Comparison of ENCODE assay signal across 25 mouse cellular contexts in genomic region chr10:79590702-79591101, GRCm38 (mm10). TPM values are rescaled to one million over a fixed set of nuclear protein-coding genes. Genes with fewer than 3 reads are reported as not detected.
"Had no signal": no experiment of that assay in that cellular context is flagged by ENCODE, and none has a peak within 500 bp of the region (broad histone marks: within the 10 kb centered on the region; RNA-seq: fewer than 3 reads in every experiment).

No protein-coding gene starts in this region.

- ATAC-seq: midbrain, embryonic 13.5 days; midbrain, embryonic 15.5 days had no signal

- H3K4me3 ChIP-seq: midbrain, embryonic 13.5 days; midbrain, embryonic 15.5 days; myocyte; neural tube, embryonic 13.5 days; neural tube, embryonic 15.5 days had no signal

- H3K4me1 ChIP-seq: midbrain, embryonic 13.5 days; midbrain, embryonic 15.5 days; neural tube, embryonic 13.5 days had no signal

- H3K36me3 ChIP-seq: midbrain, embryonic 13.5 days; midbrain, embryonic 15.5 days; neural tube, embryonic 13.5 days; neural tube, embryonic 15.5 days had no signal

- H3K27ac ChIP-seq: midbrain, embryonic 13.5 days; midbrain, embryonic 15.5 days; neural tube, embryonic 13.5 days; neural tube, embryonic 15.5 days had no signal

- H3K9me3 ChIP-seq: midbrain, embryonic 13.5 days; midbrain, embryonic 15.5 days; neural tube, embryonic 13.5 days; neural tube, embryonic 15.5 days had no signal

- DNase-seq: lung, adult 18-20 months; lung, embryonic 14.5 days; lung, postnatal 10 days; retina, postnatal 1 day; right cerebral cortex, adult 18-20 months; right cerebral cortex, postnatal 25 days; right cerebral cortex, postnatal 4 days; spleen, adult 18-20 months; thymus, adult 18-20 months; thymus, postnatal 14 days; thymus, postnatal 36 days had no signal

RNA-seq across cellular contexts. Expression of gene Theg, which starts 3.6 kb away (rescaled TPM):
- total RNA-seq: midbrain, postnatal 0 days had no signal
- polyA plus RNA-seq: liver, embryonic 16.5 days; lung, embryonic 14.5 days; lung, embryonic 16.5 days; midbrain, embryonic 11.5 days; midbrain, embryonic 13.5 days; midbrain, embryonic 15.5 days; midbrain, postnatal 0 days; myocyte; neural tube, embryonic 11.5 days; neural tube, embryonic 13.5 days; small intestine, adult 2 months; stomach, embryonic 14.5 days; stomach, embryonic 16.5 days; thymus, postnatal 0 days had no signal

RNA-seq across cellular contexts. Expression of gene C2cd4c, which starts 23.1 kb away (rescaled TPM):
- polyA plus RNA-seq: liver, embryonic 16.5 days; lung, embryonic 14.5 days; lung, embryonic 16.5 days; thymus, postnatal 0 days had no signal

RNA-seq across cellular contexts. Expression of gene Odf3l2, which starts 54.8 kb away (rescaled TPM):
- total RNA-seq: midbrain, postnatal 0 days had no signal
- polyA plus RNA-seq: liver, embryonic 16.5 days; lung, embryonic 14.5 days; lung, embryonic 16.5 days; midbrain, embryonic 11.5 days; midbrain, embryonic 13.5 days; myocyte; neural tube, embryonic 11.5 days; neural tube, embryonic 13.5 days; small intestine, adult 2 months; stomach, embryonic 16.5 days; thymus, postnatal 0 days had no signal
